Mouse (Mus musculus) layer of hippocampus, adult 18-20 months (tissue): ENCODE measurements around the gene Rps27. TPM values are rescaled to one million over a fixed set of nuclear protein-coding genes. Genes with fewer than 3 reads are reported as not detected.

Experiments
- DNase-seq, 2 experiments: peaks; one replicate each; pipeline ENCODE4 v3.0.0; 2022; ENCODE audit warnings: low spot score in 2 of 2
- total RNA-seq, 2 experiments: library from RNA; stranded (reverse); gene quantifications; 2 replicates each; pipeline ENCODE4 v1.2.3; 2021

Rps27 gene
- total RNA-seq, 2 experiments from 2014 or later = 993 to 1,005 TPM

DNA sequence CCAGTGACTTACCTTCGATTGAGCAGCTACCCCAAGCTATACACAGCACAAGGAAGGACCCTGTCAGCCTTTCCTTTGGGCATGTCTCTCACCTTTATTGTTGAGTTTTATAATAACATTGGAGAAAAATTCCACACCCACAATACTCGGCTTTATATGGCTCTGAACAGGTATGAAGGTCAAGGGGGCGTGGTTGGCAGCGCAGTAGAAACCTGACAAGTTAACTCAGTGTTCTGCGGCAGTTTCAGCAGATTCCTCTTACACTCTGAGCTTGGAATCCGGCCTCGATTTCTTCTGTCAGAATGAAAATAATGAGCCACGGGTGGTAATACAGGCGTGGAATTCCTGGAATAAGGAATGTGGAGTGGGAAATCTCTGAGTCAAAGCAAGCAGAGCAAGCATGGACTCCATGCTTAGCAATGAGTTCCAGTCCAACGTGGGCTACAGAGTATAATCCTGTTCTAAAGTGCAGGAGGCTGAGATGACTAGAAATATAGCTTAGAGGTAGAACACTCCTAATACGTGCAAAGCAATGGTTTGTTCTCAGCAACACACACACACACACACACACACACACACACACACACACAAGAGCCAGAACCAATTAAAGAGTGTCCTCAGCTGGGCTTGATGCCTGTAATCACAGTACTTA lies 22.5 kb downstream of the Rps27 start:
- DNase-seq = no peak

DNA sequence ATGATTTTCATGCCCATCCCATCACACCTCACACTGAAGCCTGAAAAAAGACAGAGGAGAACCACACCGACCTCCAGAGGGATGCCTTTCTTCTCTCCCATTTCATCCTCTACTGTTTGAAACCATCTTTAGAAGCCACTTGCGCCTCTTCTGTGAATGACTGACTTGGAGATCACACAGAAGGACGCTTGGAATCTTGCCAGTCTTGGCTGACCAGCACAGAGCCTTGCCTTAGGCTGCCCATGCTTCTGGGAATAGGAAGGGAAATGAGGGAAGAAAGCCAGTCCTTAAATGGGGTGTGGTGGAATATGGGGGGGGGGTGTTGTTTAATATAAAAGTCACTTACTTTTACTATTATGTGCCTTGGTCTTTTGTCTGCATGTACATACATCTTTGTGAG lies 29.9 kb downstream of the Rps27 start:
- DNase-seq = no peak

DNA sequence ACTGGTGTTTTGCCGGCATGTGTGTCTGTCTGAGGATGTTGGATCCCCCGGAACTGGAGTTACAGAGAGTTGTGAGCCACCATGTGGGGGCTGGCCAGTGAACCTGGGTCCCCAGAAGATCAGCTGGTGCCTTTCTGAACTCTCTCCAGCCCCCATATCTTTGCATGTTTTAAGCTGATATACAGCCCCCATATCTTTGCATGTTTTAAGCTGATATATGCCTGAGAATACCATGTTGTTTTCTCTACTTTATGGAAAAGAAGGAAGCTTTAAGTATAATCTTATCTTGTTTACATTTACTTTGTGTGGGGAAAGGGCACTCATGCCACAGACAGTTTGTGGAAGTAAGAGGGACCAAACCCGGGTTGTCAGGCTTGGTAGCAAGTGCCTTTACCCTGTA lies 33.9 kb downstream of the Rps27 start:
- no peak for DNase-seq

Other genes starting within 250 kb of the Rps27 start
- gene Hax1, start 214.9 kb downstream of the Rps27 start, total RNA-seq = 10 to 100 TPM; 91.7 to 93.8 TPM
- 10 to 100 TPM; 92.5 to 95.2 TPM for gene 4933434E20Rik, start 162.0 kb downstream of the Rps27 start, total RNA-seq
- 100 to 1,000 TPM; 166 to 176 TPM for gene Ubap2l, start 161.0 kb downstream of the Rps27 start, total RNA-seq
- gene Tpm3, start 141.0 kb downstream of the Rps27 start, total RNA-seq = 100 to 1,000 TPM; 170 to 172 TPM
- gene Nup210l, start 109.5 kb downstream of the Rps27 start, total RNA-seq = under 1 TPM; 0.28 to 0.32 TPM
- 10 to 100 TPM in 1 of 2 experiments, 1 to 10 TPM in 1; 9.4 to 10.4 TPM for gene Rab13, start within 50 bp of the Rps27 start, total RNA-seq
- 10 to 100 TPM; 44.1 to 46.2 TPM for gene Jtb, start 17.9 kb upstream of the Rps27 start, total RNA-seq
- under 1 TPM in 1 of 2 experiments, not detected in 1; 0.41 TPM for gene Creb3l4, start 29.9 kb upstream of the Rps27 start, total RNA-seq
- 10 to 100 TPM; 39.0 to 45.3 TPM for gene Slc39a1, start 34.5 kb upstream of the Rps27 start, total RNA-seq
- gene Crtc2, start 40.5 kb upstream of the Rps27 start, total RNA-seq = 10 to 100 TPM; 36.4 to 45.7 TPM
- gene Dennd4b, start 51.5 kb upstream of the Rps27 start, total RNA-seq = 10 to 100 TPM; 30.1 to 31.9 TPM
- 100 to 1,000 TPM; 104 to 106 TPM for gene Gatad2b, start 79.5 kb upstream of the Rps27 start, total RNA-seq
- 10 to 100 TPM; 12.3 to 12.7 TPM for gene Slc27a3, start 176.3 kb upstream of the Rps27 start, total RNA-seq
- 10 to 100 TPM; 65.1 to 68.4 TPM for gene Ints3, start 220.0 kb upstream of the Rps27 start, total RNA-seq